Mouse (Mus musculus) C2C12 (cell line): ENCODE data around the gene Krtap14. TPM values are rescaled to one million over a fixed set of nuclear protein-coding genes. Genes with fewer than 3 reads are reported as not detected.

Experiments used
- H3K27me3 ChIP-seq: one replicate; pipeline ENCODE4 v1.6.1; 2011; ENCODE audit not compliant: control insufficient read depth, insufficient read depth, insufficient read length
- H3K36me3 ChIP-seq: one replicate; pipeline ENCODE4 v1.6.1; 2011; ENCODE audit not compliant: control insufficient read depth, insufficient read depth
- H3K4me3 ChIP-seq: one replicate; pipeline ENCODE4 v1.5.1; 2011; ENCODE audit warnings: mild to moderate bottlenecking, control low read depth; ENCODE audit not compliant: poor library complexity, insufficient read depth, severe bottlenecking
- H3K79me2 ChIP-seq: one replicate; pipeline ENCODE4 v1.6.1; 2011; ENCODE audit not compliant: control insufficient read depth, insufficient read depth
- H3K79me3 ChIP-seq: one replicate; pipeline ENCODE4 v1.6.1; 2011; ENCODE audit warnings: low read depth, control low read depth
- H3ac ChIP-seq: one replicate; pipeline ENCODE3; 2011; ENCODE audit warnings: low read depth; ENCODE audit not compliant: control insufficient read depth, insufficient read length
- CEBPB ChIP-seq: IDR thresholded peaks from one replicate; pipeline ENCODE4 v1.6.1; 2011; ENCODE audit warnings: low read depth, mild to moderate bottlenecking, control low read depth, moderate library complexity
- CTCF ChIP-seq: IDR thresholded peaks from one replicate; pipeline ENCODE4 v1.5.1; 2011; ENCODE audit not compliant: control insufficient read depth, insufficient read depth, insufficient read length
- FOSL1 ChIP-seq: IDR thresholded peaks from one replicate; pipeline ENCODE4 v1.8.0; 2011; ENCODE audit warnings: mild to moderate bottlenecking, low read length; ENCODE audit not compliant: poor library complexity, insufficient read depth, severe bottlenecking
- MAX ChIP-seq: IDR thresholded peaks from one replicate; pipeline ENCODE4 v1.6.1; 2011; ENCODE audit warnings: mild to moderate bottlenecking, control low read depth
- MYOD1 ChIP-seq: IDR thresholded peaks from one replicate; pipeline ENCODE4 v1.6.1; 2011; ENCODE audit warnings: low read depth; ENCODE audit not compliant: control insufficient read depth, insufficient read length
- MYOG ChIP-seq: IDR thresholded peaks from one replicate; pipeline ENCODE4 v1.6.1; 2011; ENCODE audit not compliant: control insufficient read depth, insufficient read length; ENCODE audit errors: extremely low read depth
- USF1 ChIP-seq: IDR thresholded peaks from one replicate; pipeline ENCODE4 v1.6.1; 2011; ENCODE audit warnings: low read depth, mild to moderate bottlenecking, control low read depth, moderate library complexity
- polyA plus RNA-seq: library from polyadenylated mRNA; unstranded; fragments of >200 nt; fragmentation: generic; extraction: Trizol; gene quantifications from one replicate; pipeline ENCODE4 v1.2.1, GENCODE M21; 2012; ENCODE audit warnings: missing spikeins

Gene Krtap14
- polyA plus RNA-seq, 1 experiment: not detected

- TF ChIP-seq CEBPB (no peak), MYOD1 (no peak), MAX (no peak), CTCF (no peak), FOSL1 (no peak), MYOG (no peak), USF1 (no peak)
- Histone ChIP-seq H3K36me3 (no peaks in the 10 kb centered on the region), H3K27me3 (no peaks in the 10 kb centered on the region), H3K79me3 (no peaks in the 10 kb centered on the region), H3K79me2 (no peaks in the 10 kb centered on the region), H3K4me3 (no peak within 1 kb of the TSS), H3ac (no peak within 1 kb of the TSS)
These were observed 48.3 kb downstream of the Krtap14 start, which contains the start of gene Gm5965 for GRCm38 (mm10) chr16:88777596-88777995. Gene Gm5965 (plus strand): TSS chr16:88777896.

GRCm38 (mm10) chr16:88774106-88774505 is 51.8 kb downstream of the Krtap14 start, which contains the start of gene 2310057N15Rik:
Gene 2310057N15Rik (minus strand): TSS chr16:88774206.
- TF ChIP-seq CTCF: no peak
- no peak for TF ChIP-seq MAX
- no peak for TF ChIP-seq CEBPB
- no peak for TF ChIP-seq MYOD1
- TF ChIP-seq MYOG: no peak
- TF ChIP-seq FOSL1: no peak
- no peak for TF ChIP-seq USF1
- H3K36me3 ChIP-seq: no peaks in the 10 kb centered on the region
- H3ac ChIP-seq: no peak within 1 kb of the TSS

More at GRCm38 (mm10) chr16:88774106-88774505, 51.8 kb downstream of the Krtap14 start, which contains the start of gene 2310057N15Rik:
- H3K79me3 ChIP-seq: no peaks in the 10 kb centered on the region
- H3K27me3 ChIP-seq: no peaks in the 10 kb centered on the region
- no peaks in the 10 kb centered on the region for H3K79me2 ChIP-seq
- no peak within 1 kb of the TSS for H3K4me3 ChIP-seq

Other genes with a start within 250 kb of the Krtap14 start
- gene Krtap24-1, start 213.9 kb downstream of the Krtap14 start, polyA plus RNA-seq: not detected
- gene 2310079G19Rik, start 198.5 kb downstream of the Krtap14 start, polyA plus RNA-seq: not detected
- gene Krtap26-1, start 178.3 kb downstream of the Krtap14 start, polyA plus RNA-seq: not detected
- not detected for gene Krtap27-1, start 154.5 kb downstream of the Krtap14 start, polyA plus RNA-seq
- not detected for gene 2310061N02Rik, start 118.2 kb downstream of the Krtap14 start, polyA plus RNA-seq
- gene Krtap13-1, start 97.3 kb downstream of the Krtap14 start, polyA plus RNA-seq: not detected
- not detected for gene Krtap13, start 74.5 kb downstream of the Krtap14 start, polyA plus RNA-seq
- not detected for gene 2310034C09Rik, start 67.3 kb downstream of the Krtap14 start, polyA plus RNA-seq
- gene 2310057N15Rik, start 51.9 kb downstream of the Krtap14 start, polyA plus RNA-seq: not detected
- not detected for gene Gm5965, start 48.2 kb downstream of the Krtap14 start, polyA plus RNA-seq
- not detected for gene Gm20741, start 13.9 kb downstream of the Krtap14 start, polyA plus RNA-seq
- not detected for gene Krtap15, start 5.9 kb downstream of the Krtap14 start, polyA plus RNA-seq
- gene Krtap19-1, start 43.3 kb upstream of the Krtap14 start, polyA plus RNA-seq: not detected
- gene Krtap19-2, start 48.1 kb upstream of the Krtap14 start, polyA plus RNA-seq: not detected
- gene Krtap19-3, start 51.9 kb upstream of the Krtap14 start, polyA plus RNA-seq: not detected
- not detected for gene Krtap19-4, start 58.9 kb upstream of the Krtap14 start, polyA plus RNA-seq
- gene Krtap19-5, start 70.3 kb upstream of the Krtap14 start, polyA plus RNA-seq: not detected
- not detected for gene Krtap19-9b, start 106.1 kb upstream of the Krtap14 start, polyA plus RNA-seq
- gene Krtap16-3, start 136.7 kb upstream of the Krtap14 start, polyA plus RNA-seq: not detected
- gene Krtap22-2, start 184.6 kb upstream of the Krtap14 start, polyA plus RNA-seq: not detected
- not detected for gene Gm10229, start 189.1 kb upstream of the Krtap14 start, polyA plus RNA-seq
- gene Krtap6-1, start 205.6 kb upstream of the Krtap14 start, polyA plus RNA-seq: not detected
- not detected for gene Gm10228, start 215.3 kb upstream of the Krtap14 start, polyA plus RNA-seq
- not detected for gene Krtap6-5, start 221.7 kb upstream of the Krtap14 start, polyA plus RNA-seq
- not detected for gene 1110025L11Rik, start 237.9 kb upstream of the Krtap14 start, polyA plus RNA-seq